Mouse (Mus musculus): ENCODE results near the gene Mapt.

DNA sequence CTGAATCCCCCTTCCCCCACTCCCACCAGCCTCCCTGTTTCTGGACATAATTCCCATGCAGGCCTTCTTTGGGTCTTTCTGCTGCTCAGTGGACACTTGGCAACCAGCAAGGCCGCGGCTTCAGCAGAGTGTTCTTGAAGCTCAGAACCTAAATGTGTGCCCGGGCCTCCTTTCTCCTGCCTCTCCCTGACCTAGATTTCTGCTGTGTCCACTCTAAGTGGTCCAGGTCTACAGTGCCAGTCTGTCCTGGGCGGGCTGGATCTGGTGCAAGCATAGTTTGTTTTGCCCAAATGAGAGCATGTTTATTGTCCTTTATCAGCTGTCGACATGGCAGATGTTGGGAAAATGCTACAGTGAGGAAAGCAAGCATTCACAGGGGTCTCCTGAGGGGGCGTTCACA lies 40.7 kb downstream of the Mapt start:
- TF ChIP-seq POLR2A (IDR thresholded peaks at IDR 0.05; ENCODE audit: control insufficient read depth, extremely low read depth, insufficient read depth, low read length, poor library complexity) = no peak
- TF ChIP-seq CTCF (IDR thresholded peaks at IDR 0.05; ENCODE audit: borderline replicate concordance, control insufficient read depth, extremely low read depth, insufficient read depth, low read length, poor library complexity) = no peak

Measured in thymus, adult 2 months (tissue).